Mouse (Mus musculus): ENCODE data around the gene Nipa1.

DNA sequence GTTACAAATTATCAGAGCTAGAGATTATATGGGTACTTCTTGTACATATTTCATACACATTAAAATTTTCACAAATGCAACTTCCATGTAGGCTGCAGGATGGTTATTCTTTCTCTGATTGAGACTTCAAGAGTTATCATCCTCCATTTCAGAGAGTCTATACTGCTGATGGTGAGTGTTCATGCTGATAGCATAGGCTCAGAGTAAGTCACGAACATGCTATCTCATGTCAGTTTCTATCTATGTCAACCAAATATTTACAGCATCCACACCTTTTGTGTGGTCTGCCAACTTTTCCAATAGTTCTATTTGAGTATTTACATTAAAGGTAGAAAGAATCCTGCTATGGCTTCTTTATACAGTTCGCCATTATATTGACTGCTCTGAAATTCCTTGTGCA, 38.2 kb downstream of the Nipa1 start:
- TF ChIP-seq CTCF (IDR thresholded peaks at IDR 0.05; ENCODE audit: low read depth, low read length) (no peak), EP300 (IDR thresholded peaks at IDR 0.05; ENCODE audit: insufficient read depth, low read depth, low read length) (no peak)

Measured in ES-Bruce4 (cell line).